Mouse (Mus musculus) cerebellum, postnatal 4 days (tissue): ENCODE data around the gene Gm826.
A peak's percentile ranks its signal among the peaks of the same experiment; 100 is the strongest.

Source experiments
- DNase-seq, 2 experiments: peaks; one replicate each; pipeline ENCODE4 v3.0.0; 2022; ENCODE audit warnings: low spot score in 2 of 2, mixed read lengths in 1 of 2

Gm826 gene

GRCm38 (mm10) chr2:160334111-160334661 is at the start of gene Gm826:
Gm826 (minus strand) TSS chr2:160334162.
- no peak for DNase-seq

- no peak for DNase-seq
These were observed 49.5 kb upstream of the Gm826 start for GRCm38 (mm10) chr2:160383418-160383817.

- DNase-seq = peak in 1 of 2 experiments; percentile 60
These were observed 44.3 kb upstream of the Gm826 start for GRCm38 (mm10) chr2:160378271-160378670.

GRCm38 (mm10) chr2:160376236-160376635 is 42.3 kb upstream of the Gm826 start:
- DNase-seq = no peak

- DNase-seq = no peak
These were observed 35.9 kb upstream of the Gm826 start for GRCm38 (mm10) chr2:160369653-160370420.

- no peak for DNase-seq
These were observed 34.7 kb upstream of the Gm826 start for GRCm38 (mm10) chr2:160368422-160369357.

GRCm38 (mm10) chr2:160367448-160368208 is 33.7 kb upstream of the Gm826 start:
- DNase-seq = peak; percentile 92 to 93

GRCm38 (mm10) chr2:160366980-160367338 is 33.0 kb upstream of the Gm826 start, which contains the start of gene Mafb:
Mafb (minus strand) TSS chr2:160367065.
- peak; percentile 66 to 80 for DNase-seq

GRCm38 (mm10) chr2:160366111-160366979 is 32.4 kb upstream of the Gm826 start:
- DNase-seq = no peak

- DNase-seq = no peak
These were observed 31.3 kb upstream of the Gm826 start for GRCm38 (mm10) chr2:160365107-160365911.

GRCm38 (mm10) chr2:160364666-160365065 is 30.7 kb upstream of the Gm826 start:
- no peak for DNase-seq

GRCm38 (mm10) chr2:160364128-160364650 is 30.2 kb upstream of the Gm826 start:
- no peak for DNase-seq

- no peak for DNase-seq
These were observed 29.2 kb upstream of the Gm826 start for GRCm38 (mm10) chr2:160363201-160363600.

GRCm38 (mm10) chr2:160361442-160362121 is 27.6 kb upstream of the Gm826 start:
- no peak for DNase-seq

- no peak for DNase-seq
These were observed 26.4 kb upstream of the Gm826 start for GRCm38 (mm10) chr2:160360234-160360874.

- no peak for DNase-seq
These were observed 24.9 kb upstream of the Gm826 start for GRCm38 (mm10) chr2:160358896-160359295.

GRCm38 (mm10) chr2:160357442-160357841 is 23.5 kb upstream of the Gm826 start:
- no peak for DNase-seq

- no peak for DNase-seq
These were observed 22.2 kb upstream of the Gm826 start for GRCm38 (mm10) chr2:160356132-160356531.
